Mouse (Mus musculus) CD4-positive, CD25-positive, alpha-beta regulatory T cell, adult 4 months (primary cell): Measurements from ENCODE around the gene Rad51b. TPM values are rescaled to one million over a fixed set of nuclear protein-coding genes. Genes with fewer than 3 reads are reported as not detected.

Experiments
- ATAC-seq: one replicate; pipeline ENCODE4 v1.8.0; 2017
- polyA plus RNA-seq, 2 experiments: library from polyadenylated mRNA; unstranded; fragments of 100-300 nt; shearing (Covaris generic); gene quantifications; one replicate each; pipeline ENCODE4 v1.2.1; 2017

Rad51b gene
- polyA plus RNA-seq, 2 experiments from 2014 or later = 3.7 to 4.5 TPM

DNA sequence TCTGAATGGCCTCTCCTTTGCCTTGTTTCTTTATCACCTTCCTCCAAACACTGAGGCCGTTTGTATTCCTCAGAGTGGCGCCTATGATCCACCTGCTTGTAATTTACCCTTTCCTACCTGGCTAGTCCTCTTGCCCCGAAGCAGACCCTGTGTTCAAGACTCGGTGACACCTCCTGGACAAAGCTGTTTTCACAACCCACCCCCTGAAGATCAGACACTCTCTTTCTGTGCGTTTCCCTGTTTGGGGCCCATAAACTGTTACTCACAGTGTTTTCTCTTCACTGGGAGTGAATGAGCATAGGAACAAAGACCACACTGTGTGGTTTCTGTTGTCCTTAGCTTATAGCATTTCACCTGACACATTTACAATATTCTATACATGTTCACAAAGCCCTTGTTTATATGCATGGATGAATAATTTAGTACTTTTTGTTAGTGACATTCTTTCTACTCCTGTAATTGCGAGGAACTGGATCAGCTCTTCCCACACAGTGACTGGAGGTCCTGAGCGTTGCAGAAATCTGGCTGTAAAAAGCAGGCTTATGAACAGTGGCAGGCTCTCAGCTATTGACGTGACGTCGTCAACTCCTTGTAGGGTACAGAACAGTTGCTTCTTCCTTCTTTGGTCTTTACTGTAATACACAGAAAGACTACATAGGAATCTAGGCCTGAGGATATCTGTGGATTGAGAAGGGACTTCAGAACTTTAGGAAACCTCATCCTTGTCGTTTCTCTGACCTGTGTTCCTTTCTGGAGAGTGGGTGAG, 408.6 kb downstream of the Rad51b start:
- ATAC-seq = no peak

DNA sequence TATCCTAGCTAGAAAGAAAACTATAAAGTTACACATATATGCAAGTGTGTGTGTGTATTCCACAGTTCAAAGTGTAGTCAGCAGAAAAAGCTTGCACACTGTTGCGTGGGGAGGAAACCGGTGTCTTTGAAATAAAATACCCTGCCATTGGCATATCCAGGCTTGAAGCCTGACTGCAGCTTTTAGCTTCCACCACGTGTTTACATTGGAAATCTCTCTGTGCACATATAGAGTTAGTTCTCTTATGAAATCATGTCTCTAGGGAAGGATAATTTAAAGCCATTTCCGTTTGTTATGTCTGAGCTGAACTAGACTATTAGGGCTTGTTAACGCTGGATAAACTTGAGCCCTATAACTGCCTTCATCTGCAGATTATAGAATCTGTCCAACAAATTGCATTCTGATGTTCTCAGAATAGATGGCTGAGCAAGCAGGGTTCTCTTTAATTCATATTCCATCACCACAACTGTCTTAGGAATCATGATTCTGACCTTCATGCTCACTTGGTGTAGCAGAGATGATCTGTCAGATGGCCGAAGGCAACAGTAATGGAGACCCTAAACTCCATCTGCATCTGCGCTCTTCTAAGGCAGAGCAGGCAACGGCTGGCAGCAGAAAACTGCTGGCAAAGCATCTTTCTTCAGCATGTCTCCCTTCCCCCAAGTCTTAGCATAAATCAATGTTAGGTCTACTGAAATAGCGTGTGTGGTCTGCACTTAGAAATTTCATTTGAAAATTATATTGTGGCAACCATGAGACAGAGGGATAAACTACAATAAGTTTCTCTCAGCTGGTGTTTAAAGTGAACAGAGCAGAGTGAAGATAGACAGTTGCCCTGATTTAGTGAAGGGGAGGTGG, 410.7 kb downstream of the Rad51b start:
- ATAC-seq = no peak

DNA sequence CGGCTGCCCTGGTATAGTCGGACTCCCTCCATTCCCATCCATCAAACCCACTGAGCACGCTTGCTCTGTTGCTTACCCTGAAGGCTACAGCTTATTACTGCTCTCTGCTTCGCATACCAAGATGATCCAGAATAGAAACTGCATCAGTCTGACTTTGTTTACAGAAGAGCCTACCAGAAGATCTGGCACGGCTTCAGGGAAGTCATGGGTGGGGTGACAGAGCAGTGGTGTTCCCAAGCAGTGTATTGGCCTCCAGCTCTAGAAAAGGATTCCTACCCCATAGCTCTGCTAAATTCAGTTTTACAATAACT, 411.3 kb downstream of the Rad51b start:
- ATAC-seq = no peak

DNA sequence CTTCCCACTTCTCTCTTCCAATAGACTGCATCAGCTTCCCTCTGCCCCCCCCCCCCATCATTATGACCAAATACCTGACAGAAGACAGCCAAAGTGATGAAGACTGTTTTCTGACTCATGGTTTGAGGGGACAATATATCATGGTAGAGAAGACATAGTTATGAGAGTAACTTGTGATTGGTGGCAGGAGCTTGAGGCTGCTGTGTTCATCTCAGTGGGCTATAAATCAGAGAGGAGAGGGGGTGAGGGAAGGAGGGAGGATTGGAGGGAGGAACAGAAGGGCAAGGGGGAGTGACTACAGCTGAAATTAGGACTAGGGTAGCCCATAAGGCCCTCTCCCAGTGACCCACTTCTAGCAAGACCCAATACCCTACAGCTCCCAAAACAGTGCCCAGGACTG, 416.2 kb downstream of the Rad51b start:
- ATAC-seq = no peak

DNA sequence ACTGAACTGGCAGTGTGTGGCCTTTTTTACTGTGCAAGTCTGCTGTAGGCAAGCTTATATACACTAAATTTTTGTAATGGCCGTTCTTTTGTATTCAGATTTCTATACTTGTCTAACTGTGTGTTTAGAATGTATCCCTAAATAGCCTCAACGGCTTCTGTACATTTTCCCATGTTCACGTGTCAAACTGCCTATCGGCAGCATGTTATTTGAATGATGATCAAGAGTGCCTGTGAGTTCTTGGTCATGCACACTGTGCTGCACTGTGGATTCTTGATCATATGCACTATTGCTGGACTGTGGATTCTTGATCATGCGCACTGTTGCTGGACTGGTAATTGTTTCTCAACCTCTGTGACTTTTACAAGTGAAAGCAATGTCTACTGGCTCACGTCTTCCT, 417.4 kb downstream of the Rad51b start:
- ATAC-seq = no peak

DNA sequence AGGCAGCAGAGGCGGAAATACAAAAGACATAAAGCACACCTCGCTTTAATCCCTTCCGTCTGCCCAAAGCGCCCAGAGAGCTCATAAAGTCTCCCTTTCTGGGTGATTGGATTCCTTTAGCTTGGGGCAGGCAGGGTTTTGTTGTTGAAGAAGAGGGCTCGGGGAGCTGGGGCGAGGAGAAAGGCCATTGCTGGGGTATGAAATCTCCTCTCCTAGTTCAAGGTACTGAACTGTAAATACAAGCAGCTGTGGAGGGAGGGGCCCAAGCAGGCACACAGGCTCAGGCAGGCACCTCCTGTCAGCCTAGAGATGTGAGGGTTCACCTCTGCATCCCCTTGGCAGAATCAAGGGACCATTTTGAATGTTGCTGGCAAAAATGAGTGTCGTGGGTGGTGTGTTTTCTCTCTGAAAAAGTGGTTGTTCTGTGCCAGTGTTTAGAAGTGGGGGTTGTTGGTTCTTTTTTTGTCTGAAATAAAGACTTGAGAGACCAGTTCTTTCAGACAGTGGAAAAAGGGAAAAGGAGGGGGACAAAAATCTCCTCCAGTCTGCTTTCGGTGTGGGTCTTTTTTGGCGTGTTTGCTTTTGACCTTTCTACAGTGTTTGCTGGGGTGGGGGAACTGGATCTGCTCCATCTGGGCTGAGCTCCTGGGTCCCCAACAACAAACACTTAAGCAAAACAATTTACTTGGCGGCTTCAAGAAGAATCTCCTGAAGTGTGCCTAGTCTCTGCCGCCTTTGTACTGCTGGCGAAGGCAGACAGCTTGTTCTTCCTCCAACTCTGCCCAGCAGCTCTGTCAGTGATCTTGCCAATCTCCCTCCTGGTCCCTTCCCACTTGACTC, 418.6 kb downstream of the Rad51b start:
- peak; percentile 41 for ATAC-seq

DNA sequence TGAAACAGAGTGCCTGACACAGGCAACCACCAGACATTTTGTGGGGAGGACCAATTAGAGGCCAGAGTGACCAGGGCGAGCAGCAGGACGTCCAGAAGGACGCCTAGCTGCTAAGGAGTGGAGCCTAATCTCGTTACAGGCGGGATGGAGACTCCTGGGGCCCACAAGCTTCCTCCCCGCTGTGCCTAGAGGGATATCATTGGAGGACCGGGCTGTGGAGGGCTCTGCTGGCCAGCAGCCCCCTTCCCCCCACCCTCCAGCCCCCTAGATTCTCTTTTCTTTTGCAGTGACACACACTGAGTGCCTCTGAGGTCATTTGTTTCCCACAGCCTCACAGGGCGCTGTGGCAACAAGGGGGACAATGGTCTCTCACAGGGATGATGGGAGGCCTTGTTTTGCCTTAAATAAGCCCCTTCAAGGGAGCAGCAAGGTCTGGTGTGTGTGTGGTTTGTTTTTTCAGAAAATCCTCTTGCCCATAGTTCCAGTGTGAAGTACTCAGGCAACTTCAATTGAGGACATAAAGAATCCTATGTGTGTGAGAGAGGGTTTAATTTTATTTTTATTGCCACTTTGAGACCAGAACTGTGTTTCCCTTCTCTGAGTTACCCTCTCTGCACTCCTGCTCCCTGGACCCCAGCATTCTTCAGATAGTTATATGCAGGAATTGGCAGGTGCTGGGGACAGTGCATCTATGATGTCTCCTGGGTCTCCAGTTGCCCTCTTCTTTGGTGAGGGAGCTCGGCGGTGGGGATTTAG, 422.2 kb downstream of the Rad51b start:
- ATAC-seq = no peak

DNA sequence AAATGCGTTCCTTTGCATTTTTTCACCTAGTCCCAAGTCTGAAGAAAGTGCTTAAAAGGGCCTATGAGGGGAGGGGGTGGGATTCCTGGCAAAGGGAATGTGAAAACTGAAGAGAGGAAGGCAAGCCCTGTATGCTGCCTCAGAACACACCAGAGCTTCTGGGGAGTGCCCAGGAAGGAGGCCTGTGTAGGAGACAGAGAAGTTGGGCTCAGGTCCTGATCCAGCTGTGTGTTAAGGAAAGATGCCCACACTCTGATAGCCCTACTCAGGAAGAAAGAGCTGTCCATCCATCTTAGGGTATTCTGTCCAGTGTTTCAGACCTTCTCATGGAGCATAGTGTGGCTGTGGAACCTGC, 422.7 kb downstream of the Rad51b start:
- ATAC-seq = no peak

DNA sequence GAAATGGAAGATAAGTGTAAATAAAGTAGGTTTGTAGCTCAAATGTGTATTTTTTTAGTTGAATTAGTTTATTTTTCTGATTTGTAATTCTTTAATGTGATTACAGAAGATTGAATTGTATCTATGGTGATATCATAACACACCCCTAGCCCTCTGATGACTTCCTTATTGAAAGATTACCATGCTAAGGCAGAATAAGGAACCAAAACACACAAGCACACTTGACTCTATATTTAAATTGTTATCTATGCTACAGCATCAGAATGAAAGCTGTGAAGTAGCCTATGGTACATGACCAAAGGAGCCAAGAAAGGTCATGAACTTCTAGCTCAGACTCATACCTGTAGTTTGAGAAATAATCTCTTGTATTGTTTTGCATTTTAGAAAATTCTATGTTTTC, 427.8 kb downstream of the Rad51b start:
- ATAC-seq = no peak

DNA sequence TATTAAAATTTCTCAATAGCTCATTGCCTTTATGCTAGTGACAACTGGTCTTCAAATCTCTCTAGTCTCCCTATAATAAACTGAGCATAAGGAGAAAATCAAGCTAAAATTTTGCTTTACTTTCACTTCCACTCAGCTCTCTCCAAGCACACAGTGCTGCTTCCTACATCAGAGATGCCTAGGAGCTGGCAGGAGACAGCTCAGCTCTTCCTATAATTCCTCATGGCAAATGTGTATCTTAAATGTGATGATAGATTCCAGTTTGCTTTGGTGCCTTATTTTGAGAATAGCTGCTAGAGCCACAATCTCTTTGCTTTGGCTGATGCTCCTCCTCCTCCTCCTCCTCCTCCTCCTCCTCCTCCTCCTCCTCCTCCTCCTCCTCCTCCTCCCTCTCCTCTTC, 428.6 kb downstream of the Rad51b start:
- no peak for ATAC-seq

DNA sequence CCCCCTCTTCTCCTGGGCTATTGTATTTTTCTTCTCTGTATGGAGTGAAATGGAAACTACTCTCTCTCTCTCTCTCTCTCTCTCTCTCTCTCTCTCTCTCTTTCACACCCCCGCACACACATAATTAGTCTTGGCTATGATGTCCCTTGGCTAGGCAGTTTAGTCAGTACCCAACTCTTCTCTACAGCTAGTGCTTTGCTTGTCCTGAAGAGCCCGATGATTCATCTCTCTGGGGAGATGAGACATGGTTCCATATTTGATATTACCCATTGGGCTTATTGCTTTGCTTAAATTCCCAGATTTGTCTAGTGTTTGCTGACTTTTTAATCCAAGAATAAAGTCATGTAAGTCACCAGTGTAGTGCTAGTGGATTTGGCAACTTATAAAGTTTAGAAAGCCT, 429.0 kb downstream of the Rad51b start:
- no peak for ATAC-seq

DNA sequence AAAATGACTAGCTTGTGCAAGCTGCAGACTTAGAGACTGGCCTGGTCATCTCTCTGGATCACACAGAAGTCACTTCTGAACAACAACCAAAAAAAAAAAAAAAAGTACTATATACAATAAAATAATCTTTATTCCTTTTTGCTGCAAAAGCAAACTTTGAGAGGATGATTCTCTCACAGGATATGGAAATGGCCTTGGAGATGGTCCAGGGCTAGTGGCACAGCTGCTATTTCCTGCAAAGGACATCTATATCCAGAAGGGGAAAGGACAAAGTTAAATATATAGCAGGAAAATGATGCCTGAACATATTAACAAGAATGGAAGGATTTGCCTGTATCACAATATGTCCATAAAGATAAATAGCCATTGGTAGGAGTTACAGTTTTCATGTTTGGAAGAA, 429.9 kb downstream of the Rad51b start:
- no peak for ATAC-seq

DNA sequence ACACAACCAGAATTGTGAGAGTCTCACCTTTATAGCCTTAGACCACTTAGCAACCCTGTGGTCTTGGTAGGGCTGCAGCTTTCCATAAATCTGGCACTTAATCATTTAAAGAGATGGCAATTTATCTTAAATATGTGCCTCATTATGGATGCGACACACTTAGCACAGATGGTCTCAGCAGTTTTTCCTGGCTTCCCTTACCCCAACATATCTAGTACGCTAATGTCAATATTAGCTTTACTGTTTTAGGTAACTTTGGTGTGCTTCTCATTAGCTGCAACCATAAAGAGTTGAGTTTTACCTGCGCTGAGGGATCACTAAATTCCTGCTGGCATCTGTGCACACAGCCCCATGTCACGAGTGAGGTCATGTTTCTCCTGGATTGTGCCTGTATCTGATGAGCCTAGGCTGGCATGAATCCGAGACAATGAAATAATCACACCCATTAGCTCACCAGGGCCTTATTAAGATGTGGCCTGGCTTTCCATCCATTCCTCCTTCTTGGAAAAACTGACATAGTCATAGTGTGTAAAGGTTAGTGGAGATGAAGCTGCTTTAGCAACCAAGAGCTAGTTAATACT, 432.9 kb downstream of the Rad51b start:
- no peak for ATAC-seq

DNA sequence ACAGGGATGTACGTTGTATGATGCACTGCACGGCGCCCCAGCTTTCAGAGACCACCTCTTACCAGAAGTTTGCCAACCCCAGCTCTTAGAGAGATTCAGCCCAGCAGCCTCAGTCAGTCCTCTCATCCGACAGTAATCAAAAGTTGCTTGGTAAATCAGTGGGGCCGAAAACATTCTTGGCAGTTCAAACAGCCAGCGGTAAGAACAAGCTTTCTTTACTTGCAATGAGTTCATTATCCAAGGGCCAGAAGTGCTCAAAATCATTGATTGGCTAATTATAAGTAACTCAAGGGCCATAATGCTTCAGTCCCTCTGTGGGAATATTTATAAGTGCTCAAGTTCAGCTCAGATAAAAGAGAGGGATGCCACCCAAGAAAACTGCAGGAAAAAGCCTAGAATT, 434.8 kb downstream of the Rad51b start:
- ATAC-seq = no peak

DNA sequence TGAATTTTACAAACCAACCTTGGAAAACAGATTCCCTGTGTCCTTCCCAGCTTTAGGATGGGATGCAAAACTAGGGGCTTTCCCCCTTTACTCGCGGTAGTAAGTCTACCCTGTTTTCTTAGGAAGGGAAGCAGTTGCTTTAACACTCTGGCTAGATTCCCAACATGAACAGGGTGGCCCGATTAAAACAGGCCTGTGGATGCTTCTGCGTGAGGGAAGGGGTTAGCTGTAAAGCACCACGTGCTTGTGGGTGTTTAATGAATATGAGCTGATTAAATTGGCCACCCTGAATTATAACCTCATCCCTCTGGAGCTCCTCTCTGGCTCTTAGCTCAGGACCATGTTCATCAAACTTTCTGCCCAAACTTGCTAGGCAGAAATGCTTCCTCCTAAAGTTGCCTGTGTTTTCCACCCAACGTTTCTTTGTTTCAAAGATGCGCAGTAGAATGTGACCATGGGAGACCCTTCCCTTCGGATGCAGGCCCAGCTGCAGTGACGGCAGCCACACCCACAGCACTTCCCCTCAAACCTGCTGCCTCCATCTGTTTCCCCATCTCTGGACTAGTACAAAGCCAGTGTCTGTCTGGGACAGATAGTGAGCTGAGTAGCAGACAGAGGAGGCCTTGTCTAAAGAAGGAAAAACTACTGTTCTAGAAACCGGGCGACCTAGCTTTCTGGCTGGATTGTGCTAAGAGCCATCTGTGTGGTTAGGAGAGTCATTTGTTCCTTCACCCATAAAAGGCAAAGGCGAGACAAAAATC, 435.5 kb downstream of the Rad51b start:
- no peak for ATAC-seq

DNA sequence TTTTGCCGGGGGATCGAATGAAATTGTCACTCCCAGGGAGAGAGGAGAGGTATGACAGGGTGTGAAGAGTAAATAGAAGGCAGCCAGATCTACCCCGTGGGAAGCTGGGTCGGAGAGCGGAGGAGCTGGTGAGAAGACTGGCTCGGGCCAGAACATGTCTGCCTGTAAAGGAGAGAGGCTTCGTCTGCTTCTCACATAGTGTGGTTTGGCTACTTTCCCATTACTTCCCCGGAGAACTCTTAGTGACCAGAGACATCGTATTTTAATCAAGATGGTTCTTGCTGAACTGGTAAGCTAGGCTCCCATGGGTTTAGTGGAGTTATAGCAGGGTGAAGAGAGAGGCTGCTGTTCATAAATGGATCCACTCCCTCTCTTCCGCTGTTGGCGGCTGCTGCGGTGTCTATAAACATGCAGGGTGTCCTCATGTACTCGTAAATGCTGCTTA, 438.3 kb downstream of the Rad51b start:
- ATAC-seq = no peak

DNA sequence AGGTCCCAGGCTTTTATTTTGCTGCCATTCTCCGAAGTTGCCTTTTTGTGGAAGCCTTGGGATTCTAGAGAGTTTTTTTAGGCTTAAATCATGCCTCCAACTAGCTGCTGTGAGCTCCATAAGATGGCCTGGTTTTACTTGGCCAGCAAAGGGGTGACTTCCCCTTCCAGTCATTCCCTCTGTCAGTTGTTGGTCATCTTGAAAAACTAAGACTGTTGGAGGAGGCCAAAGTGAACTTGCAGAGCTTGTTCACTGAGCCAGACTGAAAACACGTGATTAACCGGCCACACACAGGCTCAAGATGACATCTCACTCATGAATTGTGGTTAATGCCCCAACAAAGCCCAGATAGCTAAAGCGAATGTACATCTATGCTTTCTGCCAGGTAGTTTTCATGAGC, 438.8 kb downstream of the Rad51b start:
- no peak for ATAC-seq

DNA sequence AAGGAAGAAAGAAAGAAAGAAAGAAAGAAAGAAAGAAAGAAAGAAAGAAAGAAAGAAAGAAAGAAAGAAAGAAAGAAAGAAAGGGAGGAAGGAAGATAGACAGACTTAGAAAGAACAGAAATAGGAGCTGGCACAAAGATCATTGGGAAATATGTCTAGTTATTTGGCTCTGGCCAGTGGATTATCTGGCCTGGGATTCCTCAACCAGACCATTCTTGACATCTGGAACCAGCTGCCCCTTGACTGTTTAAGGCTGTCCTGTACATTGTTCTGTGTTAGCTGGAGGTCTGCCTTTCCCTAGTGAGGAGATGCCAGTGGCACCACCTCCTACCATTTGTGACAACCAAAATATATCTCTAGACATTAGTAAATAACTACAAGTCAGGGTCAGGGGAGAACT, 441.6 kb downstream of the Rad51b start:
- ATAC-seq = no peak

DNA sequence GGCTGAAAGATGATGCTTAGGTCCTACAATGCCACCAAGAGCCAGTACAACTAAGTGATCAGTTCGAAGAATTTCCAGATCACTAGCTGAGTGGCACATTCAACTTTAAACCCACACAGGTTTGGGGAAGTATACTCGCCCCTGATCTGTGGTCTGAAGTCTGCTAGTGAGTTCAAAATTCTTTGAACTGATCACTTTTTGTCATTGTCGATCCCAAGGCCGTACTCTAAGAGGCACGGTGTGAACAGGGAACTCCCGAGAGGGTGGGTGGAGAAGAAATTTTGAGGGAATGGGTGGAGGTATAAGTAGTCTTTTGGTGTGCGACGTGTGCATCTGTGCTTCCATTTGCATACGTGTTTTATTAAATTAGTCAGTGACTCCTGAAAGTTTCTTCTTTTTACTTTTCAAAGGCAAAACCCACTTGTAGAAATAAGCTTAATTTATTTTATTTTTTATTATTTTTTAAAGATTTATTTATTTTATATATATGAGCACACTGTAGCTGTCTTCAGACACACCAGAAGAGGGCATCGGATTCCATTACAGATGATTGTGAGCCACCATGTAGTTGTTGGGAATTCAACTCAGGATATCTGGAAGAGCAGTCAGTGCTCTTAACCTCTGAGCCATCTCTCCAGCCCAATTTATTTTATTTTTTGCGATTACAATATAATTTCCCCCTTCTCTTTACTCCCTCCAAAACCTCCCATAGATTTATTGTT, 443.0 kb downstream of the Rad51b start:
- no peak for ATAC-seq

DNA sequence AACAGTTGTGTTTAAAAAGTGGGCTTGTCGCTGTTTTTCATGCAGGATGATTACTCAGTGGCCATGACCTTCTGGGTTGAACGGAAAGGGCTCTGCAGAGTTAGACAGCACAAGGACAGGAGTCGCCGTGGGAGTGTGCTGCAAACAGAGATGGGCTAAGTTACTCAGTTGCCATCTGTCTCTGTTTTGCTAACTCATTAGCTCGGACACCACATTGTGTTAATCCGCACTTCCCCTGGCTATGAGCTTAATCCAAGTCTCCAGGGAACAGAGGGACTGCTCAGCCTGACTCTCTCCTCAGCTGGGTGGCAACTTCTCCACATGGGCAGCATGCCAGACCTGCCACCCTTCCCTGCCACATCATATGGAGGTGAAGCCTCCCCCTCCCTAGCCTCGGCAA, 445.1 kb downstream of the Rad51b start:
- ATAC-seq = no peak

DNA sequence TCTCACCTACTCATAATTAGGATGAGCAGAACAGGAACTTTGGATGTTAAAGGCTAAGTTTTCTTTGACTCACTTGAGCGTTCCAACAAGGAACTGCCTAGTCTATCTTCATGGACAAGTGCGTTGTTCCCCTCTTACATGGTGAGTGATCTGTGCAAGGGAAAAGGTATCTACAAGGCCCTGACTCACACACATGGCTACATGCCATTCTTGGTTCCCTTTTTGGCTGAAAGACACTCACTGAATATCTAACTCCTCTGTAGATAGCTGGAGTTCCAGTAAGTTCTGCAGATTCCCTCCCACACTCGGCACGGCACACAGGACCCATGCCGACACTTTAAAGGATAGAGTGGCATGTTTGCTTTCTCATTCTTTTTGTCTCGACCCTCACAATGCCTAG, 447.0 kb downstream of the Rad51b start:
- no peak for ATAC-seq
